Mouse (Mus musculus): Measurements from ENCODE around the gene Sart1. TPM values are rescaled to one million over a fixed set of nuclear protein-coding genes. Genes with fewer than 3 reads are reported as not detected.

The Sart1 gene
- total RNA-seq (2021): 10 to 100 TPM; 36.5 to 38.8 TPM
- long read RNA-seq, experiment 1, full-length matches to known transcripts: 60 of 69 reads
- long read RNA-seq, experiment 1, partial matches to known transcripts: 4 of 69 reads
- long read RNA-seq, experiment 1, other reads (novel, unspliced or antisense): 5 of 69 reads
- long read RNA-seq, experiment 2, full-length matches to known transcripts: 65 of 76 reads
- long read RNA-seq, experiment 2, partial matches to known transcripts: 7 of 76 reads
- long read RNA-seq, experiment 2, other reads (novel, unspliced or antisense): 4 of 76 reads

- DNase-seq (ENCODE audit: low spot score): peak; percentile 95
Observed at GRCm38 (mm10) chr19:5388588-5389242, at the start of gene Sart1. Gene Sart1, minus strand, starts transcription at chr19:5388703.

- DNase-seq (ENCODE audit: low spot score): no peak
Observed at GRCm38 (mm10) chr19:5433951-5434350, 45.4 kb upstream of the Sart1 start.

- DNase-seq (ENCODE audit: low spot score): peak; percentile 47
Observed at GRCm38 (mm10) chr19:5432992-5433852, 44.7 kb upstream of the Sart1 start.

- DNase-seq (ENCODE audit: low spot score): peak; percentile 54
Observed at GRCm38 (mm10) chr19:5431911-5432464, 43.5 kb upstream of the Sart1 start.

- DNase-seq (ENCODE audit: low spot score): no peak
Observed at GRCm38 (mm10) chr19:5430408-5430807, 41.9 kb upstream of the Sart1 start.

- DNase-seq (ENCODE audit: low spot score): peak; percentile 86
Observed at GRCm38 (mm10) chr19:5429806-5430205, 41.3 kb upstream of the Sart1 start.

- no peak for DNase-seq (ENCODE audit: low spot score)
Observed at GRCm38 (mm10) chr19:5429219-5429618, 40.7 kb upstream of the Sart1 start.

- DNase-seq (ENCODE audit: low spot score): peak; percentile 59
Observed at GRCm38 (mm10) chr19:5428083-5428482, 39.6 kb upstream of the Sart1 start.

GRCm38 (mm10) chr19:5426640-5427290 lies 38.3 kb upstream of the Sart1 start:
- DNase-seq (ENCODE audit: low spot score): no peak

GRCm38 (mm10) chr19:5425906-5426565 lies 37.5 kb upstream of the Sart1 start:
- DNase-seq (ENCODE audit: low spot score): no peak

- peak; percentile 93 for DNase-seq (ENCODE audit: low spot score)
Observed at GRCm38 (mm10) chr19:5424782-5425741, 36.6 kb upstream of the Sart1 start, which contains the start of the genes Drap1 and AI837181. Gene Drap1, minus strand, starts transcription at chr19:5424979. Gene AI837181, plus strand, starts transcription at chr19:5425144.

- DNase-seq (ENCODE audit: low spot score): peak; percentile 78
Observed at GRCm38 (mm10) chr19:5424092-5424781, 35.7 kb upstream of the Sart1 start.

- DNase-seq (ENCODE audit: low spot score): no peak
Observed at GRCm38 (mm10) chr19:5423561-5423960, 35.1 kb upstream of the Sart1 start.

GRCm38 (mm10) chr19:5422895-5423443 lies 34.5 kb upstream of the Sart1 start:
- DNase-seq (ENCODE audit: low spot score): no peak

GRCm38 (mm10) chr19:5422267-5422666 lies 33.8 kb upstream of the Sart1 start:
- DNase-seq (ENCODE audit: low spot score): peak; percentile 43

- DNase-seq (ENCODE audit: low spot score): peak; percentile 47
Observed at GRCm38 (mm10) chr19:5421784-5422183, 33.3 kb upstream of the Sart1 start.

- no peak for DNase-seq (ENCODE audit: low spot score)
Observed at GRCm38 (mm10) chr19:5420579-5420978, 32.1 kb upstream of the Sart1 start.

- no peak for DNase-seq (ENCODE audit: low spot score)
Observed at GRCm38 (mm10) chr19:5419630-5420029, 31.1 kb upstream of the Sart1 start.

All from gastrocnemius, adult 18-20 months (tissue).